Mouse (Mus musculus): ENCODE results near the gene Baiap2.

DNA sequence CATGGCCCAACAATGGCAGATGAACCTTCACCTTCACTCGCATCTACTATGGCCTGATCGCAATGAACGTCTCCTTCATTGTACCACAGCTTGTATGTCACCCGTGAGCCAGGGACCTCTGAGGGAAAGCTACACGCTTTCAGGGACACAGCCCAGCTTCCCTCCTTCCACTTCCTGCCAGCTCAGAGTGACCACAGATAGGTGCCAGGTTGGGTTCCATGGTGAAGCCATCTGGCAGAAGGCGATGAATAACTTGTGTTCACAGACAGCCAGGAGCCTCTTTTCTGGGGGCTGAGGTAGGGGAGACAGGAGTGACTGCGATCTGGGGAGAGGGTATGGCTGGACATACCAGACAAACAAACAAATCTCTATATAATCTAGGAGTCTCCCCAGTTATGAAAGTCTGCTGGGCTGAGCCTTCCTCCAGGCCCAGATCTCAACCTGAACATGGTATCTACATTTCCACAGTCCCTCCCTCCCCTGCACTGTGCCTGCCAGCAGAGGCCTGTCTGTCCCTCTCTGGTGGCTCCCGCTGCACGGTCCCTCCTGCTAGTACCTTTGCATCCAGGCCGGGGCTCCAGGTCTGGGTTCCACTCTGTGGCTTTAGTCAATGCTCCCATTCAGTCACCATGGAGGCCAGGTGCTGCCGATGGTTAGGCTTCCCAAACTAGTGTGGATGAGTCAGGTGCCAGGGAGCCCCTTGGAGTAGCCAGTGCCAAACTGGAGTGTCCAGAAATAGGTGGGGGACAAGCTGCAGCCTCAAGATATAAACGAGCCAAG is 113.6 kb downstream of the Baiap2 start:
- no peak for TF ChIP-seq CTCF (IDR thresholded peaks at IDR 0.05; ENCODE audit: low read depth, low read length)
- TF ChIP-seq POLR2A (IDR thresholded peaks at IDR 0.05; ENCODE audit: extremely low read depth, insufficient read depth, low read length), result no peak
